Mouse (Mus musculus) liver, embryonic 12.5 days (tissue): Measurements from ENCODE around the gene Ptprt. TPM values are rescaled to one million over a fixed set of nuclear protein-coding genes. Genes with fewer than 3 reads are reported as not detected.

Experiments
- ATAC-seq: fragments of 200-750 bp; cut with Nextera tagmentation; 2 replicates; pipeline ENCODE4 v1.8.0; 2017; ENCODE audit warnings: moderate number of reproducible peaks, mild to moderate bottlenecking, moderate library complexity
- H3K27ac ChIP-seq: fragments of 300-500 bp; sonication (generic); 2 replicates; pipeline ENCODE4 v1.5.1; 2016; ENCODE audit warnings: mild to moderate bottlenecking
- H3K27me3 ChIP-seq: fragments of 300-500 bp; sonication (generic); replicated peaks from 2 replicates; pipeline ENCODE4 v1.6.1; 2016; ENCODE audit warnings: mild to moderate bottlenecking, moderate library complexity
- H3K36me3 ChIP-seq: fragments of 300-500 bp; sonication (generic); 2 replicates; pipeline ENCODE4 v1.6.1; 2016; ENCODE audit warnings: mild to moderate bottlenecking, moderate library complexity
- H3K4me1 ChIP-seq: fragments of 300-500 bp; sonication (generic); 2 replicates; pipeline ENCODE4 v1.6.1; 2016
- H3K4me2 ChIP-seq: fragments of 300-500 bp; sonication (generic); 2 replicates; pipeline ENCODE4 v1.6.1; 2016; ENCODE audit warnings: mild to moderate bottlenecking, moderate library complexity
- H3K4me3 ChIP-seq: fragments of 300-500 bp; sonication (generic); 2 replicates; pipeline ENCODE4 v1.5.1; 2016; ENCODE audit warnings: mild to moderate bottlenecking, moderate library complexity
- H3K9ac ChIP-seq: fragments of 300-500 bp; sonication (generic); 2 replicates; pipeline ENCODE4 v1.6.1; 2016; ENCODE audit warnings: mild to moderate bottlenecking, moderate library complexity
- H3K9me3 ChIP-seq: fragments of 300-500 bp; sonication (generic); replicated peaks from 2 replicates; pipeline ENCODE4 v1.6.1; 2016; ENCODE audit warnings: mild to moderate bottlenecking, moderate library complexity
- whole genome bisulfite sequencing: fragments of 180-500 bp; shearing (Covaris S2); methylation state at CpG from one replicate; pipeline ENCODE4 v1.1.7; 2016; ENCODE audit not compliant: insufficient replicate concordance; 5-methylcytosine and 5-hydroxymethylcytosine counted together
- polyA plus RNA-seq: library from polyadenylated mRNA; unstranded; fragments of >200 nt; fragmentation: Nextera tagmentation; extraction: Ambion mirVana; gene quantifications from 2 replicates; pipeline ENCODE4 v1.2.1, GENCODE M21; 2016

Gene Ptprt
- polyA plus RNA-seq, 1 experiment from 2014 or later: 0.02 TPM

- Histone ChIP-seq H3K4me2 (no peak overlapping the region), H3K4me3 (no peak overlapping the region), H3K36me3 (no peaks in the 10 kb centered on the region), H3K27me3 (no peaks in the 10 kb centered on the region), H3K4me1 (no peaks in the 10 kb centered on the region), H3K27ac (no peak overlapping the region), H3K9me3 (no peaks in the 10 kb centered on the region), H3K9ac (no peak overlapping the region)
- WGBS: 61% methylated on average over 5 of the region's 5 CpGs
- no peak for ATAC-seq
These were observed 951.6 kb downstream of the Ptprt start for GRCm38 (mm10) chr2:161709316-161709715.

GRCm38 (mm10) chr2:161706386-161706915 is 954.5 kb downstream of the Ptprt start:
- no peak for ATAC-seq
- no peaks in the 10 kb centered on the region for H3K4me1 ChIP-seq
- no peak overlapping the region for H3K27ac ChIP-seq
- no peak overlapping the region for H3K4me3 ChIP-seq
- WGBS: 72% methylated on average over 7 of the region's 7 CpGs
- no peak overlapping the region for H3K4me2 ChIP-seq
- no peak overlapping the region for H3K9ac ChIP-seq
- H3K27me3 ChIP-seq: no peaks in the 10 kb centered on the region
- H3K36me3 ChIP-seq: no peaks in the 10 kb centered on the region
- no peaks in the 10 kb centered on the region for H3K9me3 ChIP-seq

- no peaks in the 10 kb centered on the region for H3K36me3 ChIP-seq
- no peaks in the 10 kb centered on the region for H3K27me3 ChIP-seq
- H3K4me2 ChIP-seq: no peak overlapping the region
- H3K27ac ChIP-seq: no peak overlapping the region
- ATAC-seq: no peak
- no peak overlapping the region for H3K9ac ChIP-seq
- H3K4me3 ChIP-seq: no peak overlapping the region
- no peaks in the 10 kb centered on the region for H3K4me1 ChIP-seq
- 54% methylated on average over 8 of the region's 8 CpGs for WGBS
- H3K9me3 ChIP-seq: no peaks in the 10 kb centered on the region
These were observed 956.1 kb downstream of the Ptprt start for GRCm38 (mm10) chr2:161704811-161705210.

DNA sequence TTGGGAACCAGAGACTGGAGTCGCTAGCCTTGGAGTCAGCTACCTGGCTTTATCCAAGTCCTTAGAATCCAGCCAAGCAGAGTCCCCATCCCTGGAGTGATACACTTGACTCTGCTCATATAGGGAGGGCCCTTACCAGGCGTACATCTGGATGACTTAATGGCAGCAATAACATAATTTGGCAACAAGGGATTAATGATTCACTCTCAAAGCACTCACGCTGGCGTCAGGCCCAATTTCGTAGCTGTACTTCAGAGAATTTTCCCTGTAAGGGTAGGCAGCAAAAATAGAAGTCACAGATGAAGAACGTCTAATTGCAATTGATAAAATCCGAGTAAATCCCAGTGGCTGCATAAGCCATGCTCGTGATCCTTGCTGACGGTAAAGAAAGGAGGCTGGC is 956.5 kb downstream of the Ptprt start:
- no peak for ATAC-seq
- no peaks in the 10 kb centered on the region for H3K9me3 ChIP-seq
- no peaks in the 10 kb centered on the region for H3K27me3 ChIP-seq
- 53% methylated on average over 9 of the region's 9 CpGs for WGBS
- no peak overlapping the region for H3K4me3 ChIP-seq
- no peak overlapping the region for H3K9ac ChIP-seq
- no peak overlapping the region for H3K27ac ChIP-seq
- H3K4me2 ChIP-seq: no peak overlapping the region
- H3K4me1 ChIP-seq: no peaks in the 10 kb centered on the region
- H3K36me3 ChIP-seq: no peaks in the 10 kb centered on the region

DNA sequence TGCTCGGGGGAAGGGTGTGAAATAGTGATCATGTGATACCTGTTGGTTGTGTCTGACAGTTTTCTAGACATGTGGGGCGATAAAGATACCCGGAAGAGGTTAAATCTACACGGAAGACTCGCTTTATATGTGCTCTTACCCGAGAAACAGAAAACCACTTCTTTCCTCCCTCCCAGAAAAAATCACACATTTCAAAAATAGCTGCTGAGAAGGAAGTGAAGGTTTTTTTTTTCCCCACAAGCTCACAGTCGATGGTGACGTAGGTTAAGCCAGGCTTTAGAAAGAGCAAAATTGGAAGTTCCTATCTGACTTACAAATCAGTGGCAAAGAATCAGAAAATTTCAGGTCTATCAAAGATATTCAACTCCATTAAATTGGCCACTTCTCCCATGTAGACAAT is 965.1 kb downstream of the Ptprt start:
- ATAC-seq: no peak
- H3K9me3 ChIP-seq: no peaks in the 10 kb centered on the region
- 37% methylated on average over 8 of the region's 8 CpGs for WGBS

GRCm38 (mm10) chr2:161668302-161668986 is 992.5 kb downstream of the Ptprt start:
- Histone ChIP-seq H3K27ac (no peak overlapping the region), H3K4me3 (no peak overlapping the region), H3K27me3 (no peaks in the 10 kb centered on the region), H3K4me1 (no peaks in the 10 kb centered on the region), H3K36me3 (no peaks in the 10 kb centered on the region), H3K9me3 (no peaks in the 10 kb centered on the region), H3K9ac (no peak overlapping the region), H3K4me2 (no peak overlapping the region)
- WGBS: 70% methylated on average over 12 of the region's 12 CpGs
- ATAC-seq: no peak

More for the DNA sequence above, 965.1 kb downstream of the Ptprt start:
- Histone ChIP-seq H3K27ac (no peak overlapping the region), H3K36me3 (no peaks in the 10 kb centered on the region), H3K4me3 (no peak overlapping the region), H3K27me3 (no peaks in the 10 kb centered on the region), H3K4me1 (no peaks in the 10 kb centered on the region), H3K9ac (no peak overlapping the region), H3K4me2 (no peak overlapping the region)

GRCm38 (mm10) chr2:161661912-161662311 is 999.0 kb downstream of the Ptprt start:
- H3K9me3 ChIP-seq: no peaks in the 10 kb centered on the region
- no peak overlapping the region for H3K27ac ChIP-seq
- H3K36me3 ChIP-seq: no peaks in the 10 kb centered on the region
- WGBS: 17% methylated on average over 5 of the region's 5 CpGs
- H3K9ac ChIP-seq: no peak overlapping the region
- ATAC-seq: no peak
- no peaks in the 10 kb centered on the region for H3K4me1 ChIP-seq
- H3K27me3 ChIP-seq: no peaks in the 10 kb centered on the region
- no peak overlapping the region for H3K4me2 ChIP-seq
- no peak overlapping the region for H3K4me3 ChIP-seq

DNA sequence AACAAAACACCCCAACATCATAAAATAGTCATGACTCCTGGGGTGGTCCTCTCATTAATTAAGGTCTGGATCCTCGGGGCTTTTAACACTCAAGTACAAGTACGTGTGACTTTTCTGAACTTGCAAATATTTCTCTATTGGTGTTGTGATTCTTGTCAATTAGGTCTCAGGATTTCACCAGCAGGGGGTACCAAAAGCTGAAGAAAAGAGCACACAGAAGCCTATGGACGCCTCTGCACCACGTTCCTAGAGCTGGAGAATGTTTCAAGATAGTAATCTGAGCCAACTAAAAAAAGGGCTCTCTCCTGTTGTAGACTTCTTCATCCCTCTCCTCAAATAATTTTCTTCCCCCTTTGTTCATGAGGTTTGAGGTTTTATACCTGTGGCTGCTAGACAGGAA is 1000.1 kb downstream of the Ptprt start:
- Histone ChIP-seq H3K27me3 (no peaks in the 10 kb centered on the region), H3K27ac (no peak overlapping the region), H3K4me1 (no peaks in the 10 kb centered on the region), H3K9me3 (no peaks in the 10 kb centered on the region), H3K4me3 (no peak overlapping the region), H3K9ac (no peak overlapping the region), H3K36me3 (no peaks in the 10 kb centered on the region), H3K4me2 (no peak overlapping the region)
- 23% methylated on average over 4 of the region's 4 CpGs for WGBS
- no peak for ATAC-seq

DNA sequence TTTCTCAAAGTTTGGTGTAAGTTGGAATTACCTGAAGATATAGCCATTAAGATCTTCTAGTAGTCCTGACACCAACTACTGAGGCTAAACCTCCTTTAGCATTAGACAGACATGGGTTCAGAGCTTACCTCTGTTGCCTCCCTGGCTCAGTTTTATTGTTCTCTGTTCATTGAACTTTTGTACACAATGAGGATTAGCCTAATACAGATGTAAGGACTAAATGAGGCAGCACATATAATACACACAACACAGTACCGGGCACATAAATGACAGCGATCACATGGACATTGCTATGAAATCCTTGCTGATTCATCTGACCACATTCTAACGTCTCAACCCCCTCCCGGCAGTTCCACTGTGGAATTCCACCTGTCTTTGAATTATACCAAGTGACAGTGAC is 1003.9 kb downstream of the Ptprt start:
- Histone ChIP-seq H3K27me3 (no peaks in the 10 kb centered on the region), H3K27ac (no peak overlapping the region), H3K4me3 (no peak overlapping the region), H3K36me3 (no peaks in the 10 kb centered on the region), H3K9me3 (no peaks in the 10 kb centered on the region), H3K4me2 (no peak overlapping the region), H3K4me1 (no peaks in the 10 kb centered on the region), H3K9ac (no peak overlapping the region)
- ATAC-seq: no peak
- 74% methylated on average over 4 of the region's 4 CpGs for WGBS

DNA sequence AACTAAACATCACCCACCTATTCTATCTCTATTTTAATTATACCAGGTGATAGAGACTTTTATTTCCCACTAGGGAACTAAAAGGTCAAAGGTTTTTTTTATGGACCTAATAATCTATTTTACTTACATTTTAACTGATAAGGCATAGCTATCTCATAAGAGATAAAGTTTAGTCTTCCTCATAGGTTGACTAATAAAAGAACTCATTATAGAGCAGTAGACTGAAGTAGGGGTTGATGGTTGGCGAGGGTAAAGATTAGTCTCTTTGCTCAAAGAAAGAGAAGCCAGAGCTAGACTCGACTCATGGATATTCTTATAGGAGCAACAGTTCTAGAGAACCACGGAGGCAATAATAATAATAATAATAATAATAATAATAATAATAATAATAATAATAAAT is 1004.3 kb downstream of the Ptprt start:
- Histone ChIP-seq H3K9me3 (no peaks in the 10 kb centered on the region), H3K4me1 (no peaks in the 10 kb centered on the region), H3K36me3 (no peaks in the 10 kb centered on the region), H3K9ac (no peak overlapping the region), H3K27ac (no peak overlapping the region), H3K4me3 (no peak overlapping the region), H3K4me2 (no peak overlapping the region), H3K27me3 (no peaks in the 10 kb centered on the region)
- 62% methylated on average over 3 of the region's 3 CpGs for WGBS
- ATAC-seq: no peak

DNA sequence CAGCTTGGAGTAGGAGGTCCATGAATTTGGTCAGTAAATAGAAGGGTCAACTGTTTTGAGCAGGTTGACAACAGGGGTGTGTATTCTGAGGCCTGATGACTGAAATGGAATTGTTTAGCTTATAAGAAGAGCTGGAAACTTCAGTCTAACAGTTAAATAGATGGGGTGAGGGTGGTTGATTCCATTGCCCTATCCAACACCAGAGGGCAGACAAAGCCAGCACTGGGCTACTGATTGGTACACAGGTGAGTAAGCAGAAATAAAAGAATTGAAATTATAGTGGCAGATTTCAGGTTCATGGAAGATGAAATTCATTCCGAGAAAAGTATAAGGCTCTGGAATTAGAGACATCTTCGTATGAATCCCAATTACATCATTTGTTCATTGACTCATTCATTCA is 1020.1 kb downstream of the Ptprt start:
- 68% methylated on average over 2 of the region's 2 CpGs for WGBS
- H3K9me3 ChIP-seq: no peaks in the 10 kb centered on the region
- no peak for ATAC-seq

DNA sequence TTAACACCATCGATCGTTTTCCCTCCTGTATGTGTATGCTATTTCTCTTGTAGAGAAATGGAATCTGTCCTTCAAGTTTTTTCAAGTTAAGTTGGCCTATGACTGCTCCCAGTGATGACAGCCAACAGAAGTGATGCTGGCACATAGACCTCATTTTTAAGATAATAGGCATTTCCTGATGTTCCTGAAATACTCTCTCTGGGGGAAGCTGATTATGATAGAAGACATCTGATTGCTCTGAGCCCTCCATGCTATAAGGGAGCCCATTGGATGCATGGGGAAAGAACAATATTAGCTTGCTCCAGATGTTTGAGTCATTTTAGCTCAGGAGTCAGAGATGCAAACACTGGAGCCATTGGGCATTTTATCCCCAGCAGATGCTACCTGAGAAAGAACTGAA is 1026.9 kb downstream of the Ptprt start:
- WGBS: 80% methylated on average over 2 of the region's 2 CpGs
- no peak overlapping the region for H3K4me2 ChIP-seq
- no peak overlapping the region for H3K9ac ChIP-seq
- H3K4me1 ChIP-seq: no peaks in the 10 kb centered on the region
- no peak overlapping the region for H3K4me3 ChIP-seq
- no peak for ATAC-seq
- no peaks in the 10 kb centered on the region for H3K27me3 ChIP-seq
- 0 out of 2 replicates have a peak, but pooled peaks cover 4% of the 10 kb centered on the region for H3K9me3 ChIP-seq
- no peaks in the 10 kb centered on the region for H3K36me3 ChIP-seq
- no peak overlapping the region for H3K27ac ChIP-seq

More for the DNA sequence above, 1020.1 kb downstream of the Ptprt start:
- no peak overlapping the region for H3K4me2 ChIP-seq
- H3K4me3 ChIP-seq: no peak overlapping the region
- H3K4me1 ChIP-seq: no peaks in the 10 kb centered on the region
- H3K36me3 ChIP-seq: no peaks in the 10 kb centered on the region
- no peaks in the 10 kb centered on the region for H3K27me3 ChIP-seq
- H3K9ac ChIP-seq: no peak overlapping the region
- no peak overlapping the region for H3K27ac ChIP-seq

- Histone ChIP-seq H3K9me3 (no peaks in the 10 kb centered on the region), H3K36me3 (no peaks in the 10 kb centered on the region), H3K27me3 (no peaks in the 10 kb centered on the region), H3K27ac (no peak overlapping the region), H3K4me3 (no peak overlapping the region), H3K4me2 (no peak overlapping the region), H3K9ac (no peak overlapping the region), H3K4me1 (no peaks in the 10 kb centered on the region)
- ATAC-seq: no peak
- 39% methylated on average over 1 of the region's 1 CpGs for WGBS
These were observed 1035.1 kb downstream of the Ptprt start for GRCm38 (mm10) chr2:161625896-161626295.
